Mouse (Mus musculus): ENCODE data around the gene Sort1.
A peak's percentile ranks its signal among the peaks of the same experiment; 100 is the strongest.

Gene Sort1

GRCm38 (mm10) chr3:108383485-108384354 lies 99.8 kb downstream of the Sort1 start, which contains the start of gene Psrc1:
Psrc1 (plus strand) TSS chr3:108383839.
- DNase-seq (ENCODE audit: low spot score) = peak; percentile 74

- no peak for DNase-seq (ENCODE audit: low spot score)
These were observed 100.5 kb downstream of the Sort1 start for GRCm38 (mm10) chr3:108384425-108384824.

GRCm38 (mm10) chr3:108386186-108386585 lies 102.3 kb downstream of the Sort1 start:
- no peak for DNase-seq (ENCODE audit: low spot score)

GRCm38 (mm10) chr3:108389111-108389545 lies 105.2 kb downstream of the Sort1 start:
- peak; percentile 98 for DNase-seq (ENCODE audit: low spot score)

DNA sequence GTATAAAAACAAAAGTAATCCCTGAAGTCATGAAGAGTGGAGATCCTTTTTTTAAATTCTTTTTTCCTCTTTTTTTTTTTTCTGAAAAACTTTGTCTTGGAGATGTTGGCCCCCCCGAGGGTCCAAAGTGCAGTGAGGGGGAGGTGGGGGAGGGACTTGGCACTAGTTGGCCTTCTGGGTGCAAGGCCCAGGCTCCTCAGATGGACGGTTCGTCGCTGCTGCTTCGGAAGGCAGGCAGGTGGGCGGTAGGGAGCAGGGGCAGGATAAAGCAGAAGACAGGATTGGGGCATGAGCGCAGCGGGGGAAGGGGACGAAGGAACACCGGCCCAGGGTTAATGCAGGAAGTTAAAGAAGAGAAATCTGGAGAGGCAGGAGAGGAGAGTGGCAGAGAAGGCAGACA lies 108.4 kb downstream of the Sort1 start:
- DNase-seq (ENCODE audit: low spot score) = no peak

- no peak for DNase-seq (ENCODE audit: low spot score)
These were observed 108.9 kb downstream of the Sort1 start for GRCm38 (mm10) chr3:108392793-108393192.

DNA sequence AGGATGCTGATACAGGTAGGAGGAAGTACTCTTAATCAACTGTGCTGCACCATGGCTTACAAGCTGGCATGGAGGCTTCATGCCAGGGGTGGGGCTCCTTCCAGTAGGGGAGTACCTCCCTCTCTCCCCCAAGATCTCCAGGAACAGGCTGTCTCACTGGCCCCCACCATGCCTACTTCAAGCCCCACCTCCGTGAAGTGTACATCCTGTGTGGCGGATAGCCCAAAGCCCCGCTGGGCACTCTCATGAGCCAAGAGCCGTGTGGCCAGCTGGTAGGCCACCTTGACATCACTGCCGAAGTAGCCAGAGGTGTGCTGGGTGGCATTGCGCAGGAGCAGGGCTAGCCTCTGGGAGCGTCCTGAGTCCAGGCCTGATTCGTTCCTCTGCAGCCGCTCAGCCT lies 114.4 kb downstream of the Sort1 start:
- DNase-seq (ENCODE audit: low spot score) = no peak

DNA sequence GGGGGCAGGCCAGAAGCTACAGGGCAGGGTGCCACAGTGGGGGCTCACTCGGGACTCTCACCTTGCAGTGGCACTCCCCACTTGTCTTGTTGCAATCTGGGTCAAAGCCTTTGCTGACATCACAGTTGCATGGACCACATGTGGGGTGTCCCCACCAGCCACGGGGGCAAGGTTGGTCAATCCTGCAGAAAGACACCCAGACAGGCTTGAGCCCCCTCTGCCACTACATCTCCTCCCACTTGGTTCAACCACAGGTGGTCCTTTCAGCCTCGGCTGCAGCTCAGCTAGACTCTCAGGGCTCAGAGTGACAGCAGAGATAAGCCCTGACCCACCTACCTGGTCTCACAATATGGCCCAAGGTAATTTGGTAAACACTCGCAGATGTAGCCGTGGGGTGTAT lies 116.6 kb downstream of the Sort1 start:
- DNase-seq (ENCODE audit: low spot score) = no peak

DNA sequence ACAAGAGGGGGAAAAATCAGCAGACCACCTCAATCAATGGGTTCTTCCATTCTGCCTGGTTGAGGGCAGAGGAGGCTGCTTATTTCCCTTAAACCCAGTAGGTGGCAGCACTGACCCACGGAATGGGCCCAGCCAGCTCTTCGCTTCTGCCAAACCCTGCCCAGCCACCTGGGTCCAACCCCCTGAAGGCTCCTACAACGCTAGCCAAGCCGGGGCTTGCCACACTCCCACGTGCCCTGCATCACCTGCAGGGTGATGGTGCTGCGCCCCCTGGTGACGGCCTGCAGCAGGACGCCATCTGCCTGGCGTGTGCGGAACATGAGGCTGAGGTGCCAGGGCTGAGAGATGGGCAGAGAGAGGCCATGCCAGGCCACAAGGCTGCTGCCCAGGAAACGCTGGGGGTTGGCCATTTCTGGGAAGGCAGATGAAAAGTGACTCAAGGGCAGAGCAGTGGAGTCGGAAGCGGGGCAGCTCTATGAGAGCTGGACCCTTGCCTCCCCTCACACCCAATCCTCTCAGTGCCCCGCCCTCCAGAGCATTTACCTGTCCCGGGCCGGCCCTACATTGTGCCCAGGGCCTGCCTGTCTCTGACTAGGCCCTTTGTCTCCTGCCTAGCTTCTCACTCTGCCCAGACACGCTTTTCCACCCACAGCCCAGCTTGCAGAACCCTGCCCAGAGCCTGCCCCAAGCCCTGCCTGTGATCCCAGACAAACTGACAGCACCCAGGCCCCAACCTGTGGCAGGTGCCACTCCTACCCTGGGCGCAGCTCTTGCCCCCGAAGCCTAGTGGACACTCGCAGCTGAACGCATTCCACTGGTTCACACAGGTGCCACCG lies 118.0 kb downstream of the Sort1 start:
- peak; percentile 89 for DNase-seq (ENCODE audit: low spot score)

DNA sequence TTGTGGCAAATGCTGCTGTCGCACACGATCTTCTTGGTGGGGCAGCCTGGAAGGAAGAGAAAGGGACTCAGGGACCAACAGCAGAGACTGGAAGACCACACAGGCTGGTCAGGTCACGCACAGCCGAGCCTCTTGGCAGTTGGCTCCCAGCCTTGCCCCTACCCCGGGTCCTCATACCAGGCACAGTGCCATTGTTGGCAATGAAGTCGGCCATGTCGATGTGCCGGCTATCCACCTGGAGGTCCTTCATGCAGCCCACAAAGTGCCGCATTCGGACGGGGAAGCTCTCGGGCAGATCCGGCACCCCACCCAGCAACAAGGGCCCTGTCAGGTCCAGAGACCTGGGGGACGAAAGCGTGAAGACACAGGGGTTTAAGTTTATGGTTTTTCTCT lies 118.6 kb downstream of the Sort1 start:
- no peak for DNase-seq (ENCODE audit: low spot score)

GRCm38 (mm10) chr3:108405536-108406305 lies 121.8 kb downstream of the Sort1 start:
- no peak for DNase-seq (ENCODE audit: low spot score)

DNA sequence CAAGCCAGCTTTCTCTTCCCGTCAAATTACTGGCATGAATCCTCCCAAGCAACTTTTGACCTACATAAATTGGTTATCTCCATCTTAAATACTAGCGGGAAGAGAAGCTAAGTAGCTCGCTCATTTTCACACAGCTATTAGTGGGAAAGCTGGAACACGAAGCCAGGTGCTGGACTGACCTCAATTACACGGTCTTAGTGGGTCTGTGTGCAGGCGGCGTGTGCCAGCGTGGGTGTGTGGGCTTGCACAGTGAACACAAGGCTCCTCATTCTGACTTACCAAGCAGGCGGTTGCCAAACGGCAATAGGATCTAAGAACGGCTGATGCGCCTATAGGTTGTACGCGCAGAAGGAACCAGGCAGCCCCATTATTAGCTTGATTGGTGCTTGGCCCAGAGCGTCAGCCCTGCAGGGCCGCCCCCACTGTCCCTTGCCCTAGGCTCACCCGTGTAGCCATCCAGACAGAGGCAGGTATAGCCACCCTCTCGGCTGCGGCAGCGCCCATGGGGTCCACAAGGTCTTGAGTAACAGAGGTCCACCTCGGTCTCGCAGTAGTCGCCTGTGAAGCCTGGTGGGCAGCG lies 122.5 kb downstream of the Sort1 start:
- DNase-seq (ENCODE audit: low spot score) = no peak

GRCm38 (mm10) chr3:108408517-108409008 lies 124.7 kb downstream of the Sort1 start:
- DNase-seq (ENCODE audit: low spot score) = no peak

GRCm38 (mm10) chr3:108409656-108410358 lies 125.9 kb downstream of the Sort1 start:
- no peak for DNase-seq (ENCODE audit: low spot score)

- DNase-seq (ENCODE audit: low spot score) = no peak
These were observed 126.5 kb downstream of the Sort1 start for GRCm38 (mm10) chr3:108410359-108410714.

All from ovary, postnatal 14 days (tissue).